Mouse (Mus musculus): ENCODE results near the gene Tas2r134. TPM values are rescaled to one million over a fixed set of nuclear protein-coding genes. Genes with fewer than 3 reads are reported as not detected.

Tas2r134 gene
- polyA plus RNA-seq, 1 experiment from 2014 or later, result not detected

DNA sequence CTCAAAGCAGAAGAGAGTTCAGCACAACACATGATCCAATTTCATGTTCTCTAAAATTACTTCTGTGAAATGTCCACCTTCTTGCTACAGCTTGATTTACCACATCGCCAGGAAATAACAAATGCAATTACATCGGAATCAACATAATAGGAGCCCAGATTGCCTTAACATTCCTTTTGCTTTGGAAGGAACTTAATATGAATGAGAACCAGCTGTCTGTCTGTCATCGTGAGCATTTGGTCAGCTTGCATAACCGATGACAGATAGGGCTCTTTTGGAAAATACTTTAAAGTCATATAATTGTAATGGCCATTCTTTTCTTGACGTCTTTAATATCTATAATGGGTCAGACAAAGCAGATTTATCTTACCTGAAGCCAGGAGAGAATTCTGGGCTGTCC, 31.0 kb downstream of the Tas2r134 start:
- no peaks in the 10 kb centered on the region for H3K36me3 ChIP-seq
- no peaks in the 10 kb centered on the region for H3K4me1 ChIP-seq
- ATAC-seq (ENCODE audit: insufficient number of reproducible peaks, low FRiP score, low TSS enrichment, low read depth), result no peak
- no peak overlapping the region for H3K4me3 ChIP-seq
- H3K9me3 ChIP-seq, result no peaks in the 10 kb centered on the region
- H3K9ac ChIP-seq, result no peak overlapping the region
- H3K4me2 ChIP-seq, result no peak overlapping the region
- 39% methylated on average over 5 of the region's 5 CpGs for WGBS
- H3K27ac ChIP-seq, result no peak overlapping the region
- no peaks in the 10 kb centered on the region for H3K27me3 ChIP-seq

DNA sequence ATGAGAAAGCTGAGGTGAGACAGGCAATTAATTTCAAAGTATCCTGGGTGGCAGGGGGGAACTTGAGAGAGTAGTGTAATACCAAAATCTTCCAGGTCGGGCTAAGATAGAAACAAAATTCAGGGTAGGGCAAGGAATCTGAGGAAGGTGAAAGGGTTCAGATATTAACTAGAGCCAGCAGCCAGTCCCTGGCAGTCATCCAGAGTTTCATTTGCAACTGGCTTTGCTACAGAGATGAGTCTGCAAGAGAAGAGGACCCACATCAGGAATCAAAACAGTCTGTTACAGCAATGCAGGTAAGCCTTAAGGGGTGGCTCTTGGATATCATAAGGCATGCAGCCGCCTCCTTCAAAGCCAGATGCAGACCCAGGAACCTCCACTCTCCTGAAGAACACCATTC, 47.0 kb downstream of the Tas2r134 start:
- no peak overlapping the region for H3K4me3 ChIP-seq
- H3K27me3 ChIP-seq, result no peaks in the 10 kb centered on the region
- no peak for ATAC-seq (ENCODE audit: insufficient number of reproducible peaks, low FRiP score, low TSS enrichment, low read depth)
- H3K9me3 ChIP-seq, result no peaks in the 10 kb centered on the region
- H3K4me2 ChIP-seq, result no peak overlapping the region
- H3K36me3 ChIP-seq, result no peaks in the 10 kb centered on the region
- peaks cover 5% of the 10 kb centered on the region; the same call in 1 of the 2 replicates for H3K4me1 ChIP-seq
- H3K9ac ChIP-seq, result no peak overlapping the region
- WGBS, result 67% methylated on average over 2 of the region's 2 CpGs
- no peak overlapping the region for H3K27ac ChIP-seq
